Mouse (Mus musculus): ENCODE measurements around the gene Parp1. TPM values are rescaled to one million over a fixed set of nuclear protein-coding genes. Genes with fewer than 3 reads are reported as not detected.
"Not testable (repeated sequence)": the region's sequence is repeated elsewhere in the genome, so short reads cannot be mapped to it uniquely, and the experiment has no call there.

Gene Parp1
- total RNA-seq, 2 experiments from 2014 or later, result 57.9 to 70.2 TPM

GRCm38 (mm10) chr1:180623911-180624310 is 55.2 kb downstream of the Parp1 start:
- no peak for DNase-seq (ENCODE audit: low spot score in 2 of 2)

- DNase-seq (ENCODE audit: low spot score in 2 of 2), result peak; percentile 39
Observed at GRCm38 (mm10) chr1:180626141-180626540, 57.4 kb downstream of the Parp1 start.

- not testable (repeated sequence) for DNase-seq (ENCODE audit: low spot score in 2 of 2)
Observed at GRCm38 (mm10) chr1:180637796-180638195, 69.1 kb downstream of the Parp1 start.

GRCm38 (mm10) chr1:180639416-180640401 is 71.0 kb downstream of the Parp1 start:
- no peak for DNase-seq (ENCODE audit: low spot score in 2 of 2)

- DNase-seq (ENCODE audit: low spot score in 2 of 2), result peak; percentile 44 to 48
Observed at GRCm38 (mm10) chr1:180640605-180641125, 71.9 kb downstream of the Parp1 start.

GRCm38 (mm10) chr1:180641137-180641517 is 72.4 kb downstream of the Parp1 start, which contains the start of gene Lin9:
Lin9 (plus strand) TSS chr1:180641150.
- DNase-seq (ENCODE audit: low spot score in 2 of 2), result peak; percentile 91

GRCm38 (mm10) chr1:180641518-180642227 is 72.9 kb downstream of the Parp1 start:
- DNase-seq (ENCODE audit: low spot score in 2 of 2), result no peak

GRCm38 (mm10) chr1:180642228-180642564 is 73.5 kb downstream of the Parp1 start:
- DNase-seq (ENCODE audit: low spot score in 2 of 2), result no peak

Small RNA genes lying within 50 kb of the gene (microRNA-seq; reads per million reads assigned to microRNA genes)
- gene Mir6904 (ENCODE audit: borderline number of aligned reads in 2 of 2), result 0 reads per million in 2 experiments

Other genes starting within 250 kb of the Parp1 start
- gene Itpkb, start 238.4 kb upstream of the Parp1 start, total RNA-seq (2021), result 10 to 100 TPM; 49.3 to 58.6 TPM
- gene Stum, start 85.4 kb upstream of the Parp1 start, total RNA-seq (2021), result under 1 TPM; 0.33 to 0.86 TPM
- 1 to 10 TPM; 3.9 to 4.2 TPM for gene Lin9, start 72.2 kb downstream of the Parp1 start, total RNA-seq (2021)
- not detected for gene Mixl1, start 128.1 kb downstream of the Parp1 start, total RNA-seq (2021)
- gene Acbd3, start 157.1 kb downstream of the Parp1 start, total RNA-seq (2021), result 10 to 100 TPM; 50.4 to 54.0 TPM
- gene H3f3a, start 245.0 kb downstream of the Parp1 start, total RNA-seq (2021), result 100 to 1,000 TPM; 557 to 688 TPM

All from adrenal gland, adult 18-20 months (tissue).